Mouse (Mus musculus) cerebellum, adult (tissue): ENCODE data around the gene Clba1.
"Not testable (repeated sequence)": the region's sequence is repeated elsewhere in the genome, so short reads cannot be mapped to it uniquely, and the experiment has no call there.

Experiments
- ATAC-seq: cut with Nextera tagmentation; 2 replicates; pipeline ENCODE4 v1.9.2; 2017; ENCODE audit warnings: mild to moderate bottlenecking, moderate library complexity, mixed read lengths; ENCODE audit not compliant: insufficient number of reproducible peaks, low FRiP score, low TSS enrichment

The Clba1 gene

DNA sequence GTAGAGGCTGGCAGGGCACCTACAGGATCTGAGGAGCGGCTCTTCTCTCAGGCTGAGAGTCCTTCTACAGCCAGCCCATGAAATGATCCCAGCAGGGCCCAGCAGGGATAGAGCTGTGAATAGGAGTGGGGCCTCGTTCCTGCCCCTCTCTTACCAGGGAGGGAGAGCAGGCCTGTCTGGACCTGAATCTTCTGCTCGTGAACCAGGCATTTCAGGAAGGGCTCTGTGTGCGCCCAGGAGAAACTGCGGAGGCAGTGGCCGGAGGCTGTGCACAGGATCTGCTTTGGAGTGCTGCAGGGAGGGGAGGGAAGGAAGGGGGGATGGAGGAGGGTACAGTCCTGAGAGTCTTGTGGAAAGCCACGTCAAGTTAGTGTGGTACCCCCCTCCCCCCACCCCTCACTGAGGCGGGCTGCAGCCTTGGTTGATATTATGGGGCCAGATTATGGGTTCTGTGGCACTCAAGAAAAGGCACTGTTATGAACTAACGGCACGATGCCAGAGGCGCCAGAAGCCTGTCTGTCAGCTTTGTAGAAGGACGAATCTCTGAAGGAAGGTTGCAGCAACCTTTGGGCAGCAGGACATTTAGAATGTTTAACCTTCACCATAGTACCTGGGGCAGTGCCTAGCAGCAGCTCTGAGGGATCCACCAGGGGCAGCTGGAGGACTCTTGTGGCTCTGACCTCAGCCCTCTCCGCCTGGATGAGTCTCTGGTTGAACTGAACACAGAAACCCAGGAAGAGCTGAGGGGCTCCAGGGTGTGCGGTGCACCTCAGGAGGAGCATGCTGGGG lies 6.1 kb downstream of the Clba1 start:
- ATAC-seq = no peak

DNA sequence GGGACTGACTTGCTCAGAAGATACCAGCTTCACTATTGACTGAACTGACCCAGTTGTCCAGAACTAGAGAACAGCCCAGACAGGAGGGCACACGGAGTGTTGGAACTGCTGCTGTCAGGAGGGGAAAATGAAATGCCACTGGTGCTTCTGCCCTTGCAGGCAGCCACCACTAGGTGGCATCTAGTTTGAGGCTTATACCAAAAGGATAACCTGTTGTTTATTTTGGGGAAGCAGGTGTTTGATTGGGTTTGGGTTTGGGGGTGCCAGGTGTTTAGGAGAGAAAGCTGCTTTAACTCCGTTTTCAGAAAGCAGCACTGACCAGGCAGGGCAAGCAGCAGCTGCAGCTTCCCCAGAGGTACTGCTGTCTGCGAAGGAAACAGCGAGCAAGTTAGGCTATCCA lies 7.6 kb downstream of the Clba1 start:
- ATAC-seq = no peak

DNA sequence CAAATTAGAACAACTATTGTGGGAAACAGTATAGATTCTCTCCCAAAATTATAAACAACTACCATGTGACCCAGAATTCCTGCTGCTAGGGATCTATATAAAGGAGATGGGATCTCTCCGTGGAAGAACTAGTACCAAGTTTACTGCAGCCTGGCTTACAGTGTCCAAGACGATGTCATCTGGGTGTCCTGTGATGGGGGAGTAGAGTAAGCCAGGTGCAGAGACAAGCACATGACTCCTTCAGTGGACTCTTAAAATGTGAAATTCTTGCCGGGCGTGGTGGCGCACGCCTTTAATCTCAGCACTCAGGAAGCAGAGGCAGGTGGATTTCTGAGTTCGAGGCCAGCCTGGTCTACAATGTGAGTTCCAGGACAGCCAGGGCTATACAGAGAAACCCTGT lies 8.1 kb downstream of the Clba1 start:
- not testable (repeated sequence) for ATAC-seq

DNA sequence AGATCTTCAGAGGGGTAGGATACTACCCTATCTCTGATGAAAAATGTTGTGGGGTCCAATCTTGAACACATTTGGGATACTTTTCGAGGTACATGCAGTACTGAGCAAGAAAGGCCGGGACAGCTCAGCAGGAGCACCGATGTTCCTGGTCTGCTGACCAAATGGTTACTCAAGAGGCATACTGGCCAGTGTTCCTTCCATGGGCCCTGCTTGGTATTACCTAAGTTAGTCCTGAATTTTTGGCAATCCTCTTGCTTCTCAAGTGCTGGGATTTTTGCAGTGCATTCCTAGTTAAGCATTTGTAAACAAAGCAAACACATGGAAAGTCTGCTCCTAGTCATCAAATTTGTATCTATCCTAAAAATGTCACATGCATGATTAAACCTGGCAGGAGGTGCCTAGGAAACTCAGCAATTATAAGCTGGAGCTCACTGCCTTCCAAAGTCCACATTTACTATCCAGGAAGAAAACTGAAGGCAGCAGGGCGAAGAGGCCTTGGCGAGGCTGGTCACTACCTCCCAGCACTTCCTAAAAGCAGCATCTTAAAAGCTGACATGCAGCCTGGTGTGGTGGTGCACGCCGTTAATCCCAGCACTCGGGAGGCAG lies 10.4 kb downstream of the Clba1 start:
- no peak for ATAC-seq

DNA sequence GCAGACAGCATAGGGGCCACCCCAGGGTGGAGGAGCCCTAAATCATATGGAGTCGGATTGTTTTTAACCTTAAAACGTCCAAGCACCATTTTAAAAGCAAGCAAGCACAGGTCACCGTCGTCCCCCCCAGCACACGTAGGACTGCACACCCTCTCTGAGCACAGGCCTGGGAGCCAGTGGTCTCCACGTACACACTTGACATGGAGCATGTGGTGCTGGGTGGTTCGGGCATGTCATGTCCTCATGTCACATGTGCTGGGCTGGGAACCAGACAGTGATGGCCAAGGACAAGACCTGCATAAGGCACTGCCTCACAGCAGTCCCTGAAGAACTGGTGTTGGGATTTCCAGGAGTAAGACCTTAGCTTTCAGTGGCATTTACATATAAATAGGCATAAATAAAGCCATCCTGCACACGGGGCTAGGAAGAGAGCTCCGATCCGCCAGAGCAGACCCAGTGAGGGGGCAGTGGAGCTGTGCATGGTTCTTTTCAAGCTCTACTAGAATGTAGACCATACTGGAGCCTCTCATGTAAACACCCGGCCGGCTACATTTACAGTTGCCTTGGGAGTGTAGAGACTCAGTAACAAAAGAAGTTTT lies 11.8 kb downstream of the Clba1 start:
- ATAC-seq = no peak

DNA sequence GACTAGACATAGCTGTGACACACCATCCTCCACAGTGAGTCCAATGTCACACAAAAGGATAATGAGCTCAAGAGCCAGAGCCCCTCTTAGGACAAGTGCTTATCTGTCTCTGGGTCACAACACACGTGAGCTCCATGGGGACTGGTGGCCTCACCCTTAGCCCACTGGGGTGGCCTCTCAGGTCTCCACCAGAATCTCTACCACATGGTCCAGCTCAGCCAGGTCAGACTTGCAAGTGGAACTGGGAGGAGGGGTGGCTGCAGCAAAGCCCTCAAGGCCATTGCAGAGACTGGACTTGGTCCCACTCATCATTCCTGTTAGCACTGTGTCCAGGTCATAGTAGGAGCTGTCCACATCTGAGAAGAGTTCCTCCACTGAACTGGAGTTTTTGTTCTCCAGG lies 12.5 kb downstream of the Clba1 start:
- ATAC-seq = no peak

DNA sequence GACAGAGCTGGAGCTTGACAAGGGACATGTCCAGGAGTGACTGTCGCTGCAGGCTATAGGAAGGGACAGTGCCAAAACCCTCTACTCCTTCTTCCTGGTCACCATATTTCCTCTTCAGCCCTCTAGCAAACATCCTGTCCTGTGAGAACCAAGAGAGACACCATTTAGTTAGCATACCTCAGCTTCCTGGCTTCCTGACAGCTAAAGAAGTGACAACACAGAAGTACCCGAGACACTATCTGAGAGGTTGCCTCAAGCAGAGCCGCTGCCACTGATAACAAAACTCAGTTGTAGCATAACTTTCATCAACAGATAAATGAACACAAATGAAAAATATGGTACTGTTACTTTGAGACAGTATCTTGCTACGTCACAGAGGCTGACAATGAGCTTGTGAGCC lies 13.2 kb downstream of the Clba1 start:
- ATAC-seq = no peak

DNA sequence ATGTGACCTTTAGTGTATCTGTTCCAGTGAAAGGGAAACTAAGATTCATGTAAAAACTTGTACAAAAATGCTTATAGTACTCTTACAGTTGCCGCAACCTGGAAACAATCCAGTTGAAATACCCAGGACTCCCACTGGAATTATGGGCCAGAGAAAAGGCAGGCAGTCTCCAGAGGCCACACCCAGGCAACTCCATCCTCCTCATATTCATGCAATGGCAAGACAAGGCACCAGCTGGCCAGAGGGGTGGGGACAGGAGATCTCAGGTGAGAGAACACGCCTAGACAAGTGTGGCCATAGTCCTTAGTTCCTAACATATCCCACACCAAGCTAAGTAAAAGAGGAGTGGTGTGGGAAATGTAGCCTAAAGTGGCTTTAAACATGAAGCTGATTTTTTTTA lies 13.9 kb downstream of the Clba1 start:
- no peak for ATAC-seq

DNA sequence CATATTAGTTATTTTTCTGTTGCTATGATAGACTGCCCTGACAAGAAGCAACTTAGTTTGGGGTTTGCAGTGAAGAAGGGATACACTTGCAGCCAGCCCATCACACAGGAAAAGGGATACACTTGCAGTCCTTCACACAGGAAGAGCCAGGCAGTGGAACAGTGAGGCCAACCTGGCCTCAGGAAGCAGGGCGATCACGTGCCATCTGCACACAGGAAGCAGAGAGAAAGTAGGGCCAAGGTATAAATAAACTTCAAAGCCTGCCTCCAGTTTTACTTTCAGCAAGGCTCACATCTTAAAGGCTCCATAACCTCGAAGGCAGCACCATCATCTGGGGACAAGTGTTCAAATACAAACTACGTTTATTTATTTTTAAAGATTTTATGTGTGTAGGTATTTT lies 14.5 kb downstream of the Clba1 start:
- ATAC-seq = no peak

DNA sequence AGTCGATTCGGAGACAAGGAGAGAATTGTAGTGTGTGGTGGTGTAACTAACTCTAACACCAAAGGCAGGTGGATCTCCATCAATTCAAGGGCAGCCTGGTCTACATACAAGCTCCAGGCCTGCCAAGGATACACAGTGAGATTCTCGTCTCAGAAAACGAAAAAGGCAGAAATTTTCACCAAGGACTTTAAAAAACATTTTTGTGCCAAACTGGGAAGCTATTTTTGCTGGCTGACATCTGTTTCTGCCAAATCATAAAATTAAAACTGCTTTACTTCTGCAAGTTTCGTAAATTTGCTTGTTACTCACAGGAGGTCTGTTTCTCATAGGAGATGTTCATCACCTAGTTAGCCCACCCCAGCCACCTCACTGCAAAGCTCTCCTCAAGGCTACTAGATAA lies 17.2 kb downstream of the Clba1 start:
- ATAC-seq = no peak

DNA sequence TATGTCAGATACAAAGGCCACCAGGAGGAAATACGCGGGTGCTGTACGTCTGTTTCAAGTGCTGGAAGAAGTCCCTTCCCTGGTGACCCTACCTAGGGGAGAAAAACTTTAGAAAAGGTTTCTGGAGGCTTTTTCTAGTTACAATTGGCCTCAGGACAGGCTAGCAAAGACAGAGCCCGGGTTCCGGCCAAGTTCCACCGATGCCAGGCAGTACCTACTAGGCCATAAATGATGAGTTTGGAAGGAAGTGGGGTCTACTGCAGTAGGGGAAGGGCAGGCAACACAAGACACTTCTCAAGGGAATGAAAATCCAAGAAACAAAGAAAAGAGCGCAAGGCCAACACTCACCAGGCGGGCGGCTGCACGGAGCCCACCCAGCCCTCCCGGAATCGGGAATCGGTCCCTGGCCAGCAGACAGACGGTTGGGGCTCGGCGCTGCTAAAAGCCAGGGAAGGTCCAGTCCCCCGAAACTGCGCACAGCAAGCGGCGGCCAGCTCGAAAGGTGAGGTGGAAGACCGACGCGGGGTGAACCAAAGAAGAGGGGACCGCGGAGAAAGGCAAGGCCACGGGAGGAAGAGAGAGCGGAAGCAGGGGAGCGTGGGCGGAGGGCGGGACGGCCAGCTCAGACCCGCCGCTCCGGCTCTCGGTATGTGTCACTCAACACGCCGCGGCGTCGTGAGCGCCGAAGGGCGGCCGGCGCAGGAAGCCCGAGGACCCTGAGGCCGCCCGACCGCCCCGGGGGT lies 19.9 kb downstream of the Clba1 start:
- peak; percentile 69 for ATAC-seq

DNA sequence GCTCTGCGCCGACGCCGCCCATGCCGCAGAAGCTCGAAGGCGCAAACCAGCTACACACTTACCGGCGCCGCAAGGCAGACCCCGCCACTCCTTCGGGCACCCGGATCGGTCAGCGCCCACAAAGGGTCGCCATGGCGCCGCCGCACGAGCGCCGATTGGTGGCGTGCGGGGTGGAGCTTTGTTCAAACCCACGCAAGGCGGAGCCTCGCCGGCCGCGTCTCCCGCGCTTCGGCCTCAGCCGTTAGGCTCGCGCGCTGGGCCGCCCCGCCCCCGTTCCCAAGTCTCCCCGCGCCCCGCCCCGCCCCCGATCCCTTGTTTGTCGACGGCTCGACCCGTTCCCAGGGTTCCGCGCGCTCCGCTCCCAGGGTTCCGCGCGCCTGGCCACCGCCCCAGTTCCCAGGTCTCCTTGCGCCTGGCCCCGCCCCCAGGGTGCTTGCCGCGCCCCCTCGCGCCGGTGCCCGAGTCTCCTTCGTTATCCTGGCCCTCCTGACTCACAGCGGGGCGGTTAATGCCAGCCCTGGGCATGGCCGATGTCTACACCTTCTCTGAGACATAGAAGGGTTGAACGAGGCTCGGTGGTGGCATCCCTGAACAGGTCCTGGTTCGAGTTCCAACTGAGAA lies 20.6 kb downstream of the Clba1 start, which contains the start of gene Cdca4:
TSS of gene Cdca4 (minus strand) at position 180 of the 621 bp plus-strand sequence.
- peak; percentile 94 for ATAC-seq

DNA sequence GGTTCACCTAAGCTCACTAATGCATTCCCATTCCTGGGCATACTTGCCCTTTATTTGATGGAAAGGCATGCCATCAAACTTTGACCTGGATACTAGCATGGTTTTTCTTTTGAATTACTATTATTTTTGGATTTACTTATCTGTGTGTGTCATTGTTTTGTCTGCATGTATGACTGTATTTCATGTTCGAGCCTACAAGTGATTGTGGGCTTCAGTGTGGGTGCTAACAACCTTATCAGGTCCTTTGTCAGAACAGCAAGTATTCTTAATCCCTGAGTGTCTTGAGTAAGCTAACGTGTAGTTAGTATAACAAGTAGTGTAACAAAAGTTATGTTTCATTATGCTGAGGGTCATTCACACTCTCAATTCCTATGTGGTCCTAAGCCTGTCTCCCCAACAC lies 21.4 kb downstream of the Clba1 start:
- ATAC-seq = no peak

DNA sequence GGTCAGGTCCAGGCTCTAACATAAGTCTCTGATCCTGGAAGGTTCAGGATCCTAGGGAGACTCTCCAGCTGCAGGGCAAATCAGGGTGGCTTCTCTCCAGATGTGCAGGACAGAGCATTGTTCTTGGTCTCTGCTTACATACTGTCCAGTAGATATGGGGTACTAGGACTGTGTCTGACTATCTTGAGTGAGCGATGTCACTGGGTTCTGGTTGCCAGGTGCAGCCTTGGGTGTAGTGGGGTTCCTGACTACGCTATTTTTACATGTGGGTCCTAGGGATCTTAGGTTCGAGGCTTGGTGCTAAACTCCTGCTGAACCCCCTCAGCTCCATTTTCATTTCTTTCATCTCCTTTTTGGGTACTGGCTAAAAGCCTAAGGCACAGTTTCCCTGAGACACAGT lies 21.8 kb downstream of the Clba1 start:
- no peak for ATAC-seq

DNA sequence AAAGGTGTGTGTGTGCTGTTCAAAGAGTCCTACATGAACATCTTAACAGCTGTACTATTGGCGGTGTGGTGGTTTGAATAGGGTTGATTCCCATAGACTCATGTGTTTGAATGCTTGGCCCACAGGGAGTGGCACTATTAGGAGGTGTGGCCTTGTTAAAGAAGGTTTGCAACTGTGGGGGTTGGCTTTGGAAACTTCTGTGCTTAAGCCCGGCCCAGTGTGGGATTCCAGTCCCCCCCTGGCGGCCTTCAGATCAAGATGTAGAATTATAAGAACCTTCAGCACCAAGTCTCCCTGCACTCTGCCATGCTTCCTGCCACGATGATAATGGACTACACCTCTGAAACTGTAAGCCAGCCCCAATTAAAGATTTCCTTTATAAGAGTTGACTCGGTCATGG lies 23.7 kb downstream of the Clba1 start:
- no peak for ATAC-seq

DNA sequence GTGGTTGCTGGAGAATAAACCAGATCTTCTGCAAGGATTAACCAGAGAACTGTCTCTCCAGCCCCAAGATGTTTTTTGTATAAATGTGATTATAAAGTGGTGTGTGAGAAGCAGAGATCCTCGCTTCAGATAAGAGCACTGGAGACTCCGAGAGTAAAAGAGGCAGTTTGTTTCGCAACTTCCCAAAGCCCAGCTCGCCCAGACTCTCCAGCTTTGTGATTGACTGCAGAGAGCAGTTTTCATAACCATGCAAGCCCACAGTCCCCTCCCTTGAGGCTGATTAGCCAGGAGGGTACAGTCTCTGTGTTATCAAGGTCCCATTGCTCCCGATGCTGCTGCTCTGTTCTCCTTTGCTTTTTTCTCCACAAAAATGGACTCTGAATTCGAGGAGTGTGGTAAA lies 24.8 kb downstream of the Clba1 start:
- no peak for ATAC-seq

DNA sequence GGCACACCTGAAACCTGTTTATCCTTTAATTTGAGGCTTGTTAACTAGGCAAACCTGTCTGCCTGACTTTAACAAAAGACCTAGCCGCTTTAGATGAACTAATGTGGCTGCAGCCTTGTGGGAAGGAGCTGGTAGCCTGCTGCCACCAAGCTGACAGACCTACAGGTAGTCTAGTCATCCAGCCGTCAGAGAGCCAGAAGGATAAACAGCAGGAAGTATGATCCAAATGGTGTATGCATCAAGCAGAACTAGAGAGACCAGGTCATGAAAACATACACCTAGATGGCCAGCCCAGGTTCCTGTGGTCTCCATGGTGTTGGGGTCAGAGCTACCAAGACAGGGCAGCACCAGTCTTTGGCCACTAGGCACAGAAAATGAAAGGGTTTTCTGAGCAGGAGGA lies 26.3 kb downstream of the Clba1 start:
- 0 out of 2 replicates have a peak, but pooled peaks have one; percentile 6 for ATAC-seq

DNA sequence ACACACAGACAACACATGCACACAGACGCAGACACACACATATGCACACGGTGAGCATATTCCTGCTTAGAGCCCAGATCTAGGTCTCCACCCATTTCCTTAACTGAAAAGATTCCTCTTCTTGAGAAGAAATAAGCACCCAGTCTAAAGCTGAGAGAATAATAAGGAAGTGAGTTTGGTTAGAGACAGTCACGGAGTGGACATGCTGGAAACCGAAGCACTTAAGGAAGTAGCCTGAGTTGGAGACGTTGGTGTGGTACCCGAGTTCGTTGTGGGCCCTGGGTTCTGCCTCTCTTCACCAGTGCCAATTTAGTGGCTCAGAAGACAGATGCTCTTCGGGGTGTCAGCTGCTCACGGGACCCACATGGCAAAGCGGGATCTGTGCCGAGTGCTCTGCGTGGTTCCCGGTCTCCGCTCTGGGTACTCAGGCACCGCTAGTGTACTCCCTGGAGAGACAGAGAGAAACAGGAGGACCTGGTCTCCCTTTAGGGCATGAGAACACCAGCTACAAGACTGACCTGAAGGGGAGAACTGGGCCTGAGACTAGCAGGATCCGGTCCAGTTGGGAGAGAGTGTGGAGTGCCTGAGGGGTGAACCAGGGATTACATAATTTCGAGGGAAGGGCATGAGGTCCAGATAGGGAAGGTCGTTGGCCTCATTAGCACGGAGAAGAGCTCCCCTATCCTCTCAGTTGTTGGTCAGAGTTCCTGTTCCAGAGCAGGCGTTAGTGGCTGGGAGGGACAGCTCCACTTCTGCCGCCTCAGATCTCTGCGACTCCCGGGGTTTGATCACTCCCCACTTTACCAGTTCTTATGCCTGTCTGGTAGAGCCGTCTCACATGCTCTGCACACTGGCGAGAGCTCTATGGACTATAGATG lies 31.7 kb downstream of the Clba1 start:
- ATAC-seq = no peak

DNA sequence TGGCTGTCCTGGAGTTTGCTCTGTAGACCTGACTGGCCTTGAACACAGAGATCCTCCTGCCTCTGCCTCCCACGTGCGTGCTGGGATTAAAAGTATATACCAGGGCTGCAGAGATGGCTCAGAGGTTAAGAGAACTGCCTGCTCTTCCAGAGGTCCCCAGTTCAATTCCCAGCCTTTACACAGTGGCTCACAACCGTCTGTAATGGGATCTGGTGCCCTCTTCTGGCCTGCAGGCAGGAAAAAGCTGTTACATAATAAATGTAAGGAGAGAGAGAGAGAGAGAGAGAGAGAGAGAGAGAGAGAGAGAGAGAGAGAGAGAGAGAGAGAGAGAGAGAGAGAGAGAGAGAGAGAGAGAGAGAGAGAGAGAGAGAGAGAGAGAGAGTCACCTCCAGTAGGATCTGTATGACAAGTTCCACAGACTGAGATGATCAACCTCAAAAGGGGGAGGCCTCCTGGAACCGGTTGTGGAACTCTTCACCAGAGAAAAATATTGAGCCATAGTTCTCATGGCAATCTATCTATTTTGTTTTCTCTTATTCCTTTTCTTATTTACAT lies 32.7 kb downstream of the Clba1 start:
- ATAC-seq = not testable (repeated sequence)
